Mouse (Mus musculus): Measurements from ENCODE around the gene Dclk1.
A peak's percentile ranks its signal among the peaks of the same experiment; 100 is the strongest.

Gene Dclk1

DNA sequence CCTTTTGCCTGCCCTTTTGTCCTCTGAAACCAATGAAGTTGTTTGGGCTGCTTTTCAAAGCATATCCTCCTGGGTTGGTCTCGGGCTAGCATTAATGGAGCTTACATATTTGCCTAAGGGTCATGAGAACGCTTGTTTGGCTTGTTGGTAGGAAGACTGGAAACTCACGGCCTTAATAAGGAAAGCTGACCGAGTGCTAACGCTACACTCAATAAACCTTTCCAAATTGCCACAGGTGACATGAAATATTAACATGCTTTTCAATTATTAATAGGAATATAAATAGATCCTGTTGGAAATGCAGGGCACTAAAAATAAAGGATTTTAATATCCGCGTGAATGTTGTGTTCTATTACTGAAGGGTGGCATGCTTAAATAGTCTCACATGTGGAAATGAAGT, 257.1 kb downstream of the Dclk1 start:
- no peak for DNase-seq (ENCODE audit: low spot score)

DNA sequence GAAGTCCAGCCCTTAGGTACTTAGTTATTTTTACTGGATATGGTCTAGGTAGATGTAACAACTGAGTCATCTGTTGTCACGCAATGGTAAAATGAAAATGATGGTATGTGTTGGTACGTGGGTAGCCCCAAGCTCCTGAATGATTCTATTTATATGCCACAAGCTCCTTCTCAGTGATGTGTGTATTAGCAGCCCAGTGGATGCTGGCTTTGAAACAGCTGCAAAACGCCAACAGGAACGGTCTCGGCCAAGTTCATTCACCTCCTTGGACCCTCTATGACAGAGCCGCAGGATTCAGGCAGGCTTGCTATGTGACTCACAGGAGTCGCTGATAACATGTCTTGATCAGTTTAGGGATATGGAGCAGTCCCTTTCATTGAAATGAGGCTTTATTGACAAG, 268.0 kb downstream of the Dclk1 start:
- DNase-seq (ENCODE audit: low spot score): no peak

DNA sequence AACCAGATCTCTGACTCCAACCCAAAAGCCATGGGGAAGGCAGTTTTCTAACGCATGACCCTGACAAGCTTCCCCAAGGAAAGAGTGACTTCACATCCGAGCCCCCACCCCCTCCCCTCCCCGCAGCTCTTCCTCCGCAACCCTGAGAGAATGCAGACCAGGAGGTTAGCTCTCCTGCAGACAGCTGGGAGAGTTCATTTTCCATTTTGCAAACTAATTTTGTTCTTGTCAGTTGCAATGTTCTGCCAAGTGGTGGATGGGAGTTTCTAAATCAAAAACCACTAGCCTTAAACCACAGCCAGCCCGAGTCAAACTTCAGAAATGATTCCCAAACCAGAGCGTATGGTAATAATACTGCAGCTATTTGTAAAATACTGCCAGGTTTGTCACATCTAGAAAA, 269.5 kb downstream of the Dclk1 start:
- no peak for DNase-seq (ENCODE audit: low spot score)

DNA sequence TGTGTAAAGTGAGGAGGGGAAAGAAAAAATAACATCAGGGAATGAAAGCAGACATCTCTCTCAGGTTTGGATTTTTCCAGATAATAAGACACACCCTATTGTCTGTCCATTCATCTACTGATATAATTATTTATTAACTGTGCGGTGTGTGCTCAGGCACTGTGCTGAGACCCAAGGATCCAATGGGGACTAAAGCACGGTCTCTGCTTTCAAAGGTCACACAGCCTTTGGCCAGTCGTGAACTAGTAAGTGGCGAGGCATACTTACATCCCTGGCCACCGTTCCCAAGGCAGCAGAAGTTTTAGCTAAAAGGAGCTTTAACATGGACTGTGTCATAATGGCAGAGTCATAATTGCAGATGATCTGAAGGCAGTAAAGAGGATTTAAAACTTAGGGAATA, 273.8 kb downstream of the Dclk1 start:
- DNase-seq (ENCODE audit: low spot score): peak; percentile 16

- no peak for DNase-seq (ENCODE audit: low spot score)
Observed at GRCm38 (mm10) chr3:55517454-55518014, 275.4 kb downstream of the Dclk1 start.

DNA sequence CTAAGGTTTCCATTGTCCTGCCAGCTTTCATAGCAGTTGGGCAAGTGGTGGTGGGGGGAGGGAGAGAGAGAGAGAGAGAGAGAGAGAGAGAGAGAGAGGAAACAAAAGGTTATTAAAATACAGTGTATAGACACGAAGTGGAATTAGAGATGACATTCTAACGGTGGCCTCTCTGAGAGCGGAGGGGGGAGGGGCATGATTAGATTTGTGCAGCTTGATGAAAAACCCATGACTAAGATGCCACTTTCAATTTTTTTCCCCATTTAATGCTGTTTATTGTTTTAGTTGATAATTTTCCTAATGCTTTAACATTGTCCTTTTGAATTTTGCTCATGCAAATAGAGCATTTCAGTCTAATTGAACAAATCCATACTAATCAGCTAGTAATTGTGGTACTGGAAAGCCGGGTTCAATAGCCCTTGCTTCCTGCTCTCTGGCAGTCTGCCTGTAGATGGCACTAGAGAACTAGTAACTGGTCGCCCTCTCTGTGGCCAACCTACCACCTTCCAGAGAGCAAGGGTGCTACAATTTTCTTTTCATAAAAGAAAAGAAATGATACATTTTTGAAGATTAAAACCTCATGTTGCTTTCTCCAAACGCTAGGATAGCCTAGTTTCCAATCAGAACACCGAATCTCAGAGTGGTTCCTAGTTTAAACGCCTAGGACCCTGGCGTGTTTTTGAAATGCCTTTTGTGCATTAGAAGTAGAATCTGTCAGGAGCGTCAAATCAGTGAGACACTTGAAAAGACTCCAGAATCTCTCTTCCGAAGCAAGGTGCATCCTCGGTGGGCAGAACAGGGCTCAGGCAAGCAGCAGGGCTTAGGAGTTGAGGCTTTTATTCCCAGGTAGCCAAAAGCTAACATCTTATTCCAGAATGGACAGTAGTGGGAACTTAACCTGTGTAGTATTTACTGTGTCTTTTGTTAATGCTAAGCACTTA, 278.3 kb downstream of the Dclk1 start:
- peak; percentile 87 for DNase-seq (ENCODE audit: low spot score)

DNA sequence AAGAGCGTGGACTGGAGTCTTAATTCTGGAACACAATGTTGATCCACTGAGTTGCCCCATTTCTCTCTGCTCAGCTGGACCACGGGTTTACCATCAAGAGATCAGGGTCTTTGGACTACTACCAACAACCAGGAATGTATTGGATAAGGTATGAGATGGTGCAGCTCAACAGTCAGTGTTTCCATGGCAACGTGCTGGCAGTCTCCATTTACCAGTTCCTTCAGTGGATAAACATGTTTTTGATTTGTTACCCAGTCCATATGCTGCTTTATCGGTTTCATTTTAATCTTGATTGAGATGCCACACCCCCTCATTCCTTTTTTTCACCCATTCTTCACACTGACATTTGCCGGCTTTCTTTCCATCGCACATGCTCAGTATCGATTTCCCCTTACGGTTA, 279.6 kb downstream of the Dclk1 start:
- DNase-seq (ENCODE audit: low spot score): no peak

- peak; percentile 22 for DNase-seq (ENCODE audit: low spot score)
Observed at GRCm38 (mm10) chr3:55523224-55523623, 281.1 kb downstream of the Dclk1 start.

DNA sequence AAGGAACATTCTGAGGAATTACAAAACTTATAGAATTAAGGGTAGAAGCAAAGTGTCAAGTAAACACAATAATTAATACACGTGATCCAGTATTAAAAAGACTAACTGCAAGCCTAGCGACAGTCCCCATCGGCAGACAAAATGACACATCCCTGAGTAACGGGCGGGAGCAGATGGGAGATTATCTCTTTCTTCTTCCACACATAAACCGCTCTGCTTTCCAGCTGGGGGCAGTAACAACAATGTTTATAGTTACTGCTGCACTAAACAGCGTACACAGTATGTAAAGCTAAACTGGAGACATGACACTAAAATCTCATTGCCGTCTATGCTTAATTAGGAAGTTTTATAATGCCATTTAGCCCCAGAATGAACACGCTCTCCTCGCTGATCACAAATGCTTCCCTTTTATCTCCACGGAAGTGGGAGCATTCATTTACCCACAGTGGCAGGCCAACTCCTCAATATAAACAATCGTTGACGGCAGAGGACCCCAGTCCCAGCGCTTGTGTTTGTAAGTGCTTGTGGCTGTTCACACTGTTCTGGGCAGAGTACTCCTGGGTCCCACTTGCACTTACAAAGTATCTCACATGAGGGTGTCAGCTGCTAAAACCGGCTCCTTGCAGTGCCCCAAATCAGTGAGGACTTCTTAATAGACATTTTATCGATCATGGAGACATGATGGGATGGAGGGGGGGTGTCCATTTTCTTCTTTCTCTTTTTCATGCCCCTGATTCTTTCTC, 281.7 kb downstream of the Dclk1 start:
- DNase-seq (ENCODE audit: low spot score): peak; percentile 32

GRCm38 (mm10) chr3:55524491-55525195, 282.5 kb downstream of the Dclk1 start:
- DNase-seq (ENCODE audit: low spot score): peak; percentile 47

GRCm38 (mm10) chr3:55526470-55526869, 284.3 kb downstream of the Dclk1 start:
- DNase-seq (ENCODE audit: low spot score): no peak

GRCm38 (mm10) chr3:55527566-55527965, 285.4 kb downstream of the Dclk1 start:
- DNase-seq (ENCODE audit: low spot score): no peak

DNA sequence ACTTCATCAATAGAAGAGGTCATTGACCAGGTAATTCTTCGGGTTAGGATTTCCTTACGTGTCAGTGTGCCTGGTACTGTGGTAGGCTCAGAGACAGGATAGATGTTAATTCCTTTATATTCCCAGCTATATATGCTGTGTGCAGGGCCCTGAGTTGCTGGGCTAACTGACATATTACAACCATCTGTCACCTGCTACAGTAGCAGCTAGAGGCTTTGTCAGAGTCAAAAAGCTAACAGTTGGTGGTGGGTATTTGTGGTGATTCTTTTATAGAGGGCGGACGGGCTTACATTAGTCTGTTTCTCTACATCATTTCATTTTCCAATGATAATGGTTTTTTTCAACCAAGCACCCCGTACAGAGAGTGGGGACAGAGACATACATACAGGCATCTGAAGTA, 285.8 kb downstream of the Dclk1 start:
- DNase-seq (ENCODE audit: low spot score): no peak

DNA sequence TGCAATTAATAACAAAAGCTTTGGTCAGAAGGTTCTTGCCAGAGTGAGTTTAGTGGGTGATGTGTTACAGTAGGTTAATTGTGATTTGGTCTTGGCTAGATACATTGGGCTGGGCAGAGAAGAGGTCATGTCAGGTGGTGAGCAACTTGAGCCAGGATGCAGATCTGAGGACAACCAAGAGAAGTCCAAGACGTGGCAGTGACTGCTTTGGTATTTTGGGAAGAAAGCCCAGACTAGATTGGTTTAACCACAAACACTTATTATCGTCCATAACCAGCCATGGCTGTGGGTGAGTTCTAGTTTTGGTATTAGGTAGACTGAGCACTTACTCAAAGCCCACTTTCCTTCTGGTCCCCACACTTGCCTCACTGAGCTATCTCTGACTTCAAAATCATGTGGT, 287.2 kb downstream of the Dclk1 start:
- no peak for DNase-seq (ENCODE audit: low spot score)

DNA sequence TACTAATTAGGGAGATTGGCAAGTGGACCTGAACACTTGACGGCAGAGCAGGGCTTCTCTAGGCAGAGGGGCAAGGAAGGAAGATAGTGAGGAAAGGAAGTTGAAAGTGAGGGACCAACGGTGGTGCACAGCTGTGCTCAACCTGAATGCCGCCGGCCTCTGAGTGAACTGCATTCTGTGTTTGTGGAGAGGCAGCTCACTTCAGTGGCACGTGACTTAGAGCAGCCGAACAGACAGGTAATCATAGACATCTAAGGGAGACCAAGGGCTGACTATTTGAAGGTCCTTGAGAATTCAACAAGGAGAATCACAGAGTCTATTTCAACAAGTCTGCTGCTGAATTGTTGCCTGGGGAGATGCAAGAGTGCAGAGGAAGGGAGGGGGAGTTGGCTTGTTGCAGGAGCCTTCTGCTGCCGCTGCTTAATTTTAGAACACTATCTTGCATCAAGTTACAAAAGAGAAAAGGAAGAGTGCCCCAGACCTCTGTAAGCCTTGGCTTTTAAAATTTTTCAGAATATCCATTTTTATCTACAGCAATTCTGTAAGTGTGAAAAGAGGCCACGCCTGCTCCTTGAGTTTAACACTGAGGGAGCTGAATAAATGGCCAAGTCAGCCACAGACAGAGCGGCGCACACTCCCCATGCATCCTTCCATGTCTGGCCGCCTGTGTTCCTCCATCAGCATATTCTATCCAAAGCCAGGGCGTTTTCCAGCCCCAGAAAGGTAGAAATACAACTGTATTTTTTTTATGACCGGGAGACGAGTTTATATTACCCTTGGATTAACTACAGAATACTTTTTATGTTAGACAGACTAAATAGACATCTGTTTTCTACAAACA, 289.3 kb downstream of the Dclk1 start:
- no peak for DNase-seq (ENCODE audit: low spot score)

DNA sequence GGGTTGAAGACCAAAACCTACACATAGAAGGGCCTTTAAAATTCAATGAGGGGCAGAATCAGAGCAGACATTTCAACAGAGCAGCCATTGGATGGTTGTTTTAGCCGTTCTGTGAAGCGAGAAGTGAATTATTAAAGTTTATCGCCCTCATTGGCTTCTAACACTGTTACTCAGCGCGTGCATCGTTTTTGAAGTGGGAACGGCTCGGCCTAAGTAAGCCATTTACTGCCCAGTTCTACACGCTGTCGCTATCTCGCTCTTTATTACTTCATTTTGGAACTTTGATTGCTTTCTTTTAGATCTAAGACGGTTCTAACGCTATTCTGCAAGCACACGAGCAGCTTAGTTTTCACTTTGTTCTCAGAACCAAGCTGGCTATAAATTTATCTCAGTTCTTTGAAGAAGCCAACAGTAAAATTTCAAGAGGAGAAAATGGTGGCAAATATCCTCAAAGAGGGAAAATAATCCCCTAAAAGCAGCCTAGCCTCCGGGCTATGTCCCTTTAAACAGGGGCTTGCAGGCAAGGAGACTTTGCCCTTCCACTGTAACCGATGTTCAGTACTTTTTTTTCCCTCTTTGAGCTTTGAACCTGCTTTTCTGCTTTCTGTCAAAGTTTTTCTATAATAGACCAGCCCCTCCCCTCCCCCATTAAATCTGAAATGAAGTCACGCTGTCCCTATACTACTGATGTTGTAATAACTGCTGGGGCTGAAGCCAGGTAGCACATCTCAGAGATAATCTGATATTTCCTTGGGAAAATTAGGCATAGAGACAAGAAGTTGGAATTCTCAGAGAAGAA, 290.2 kb downstream of the Dclk1 start:
- DNase-seq (ENCODE audit: low spot score): no peak

GRCm38 (mm10) chr3:55535591-55536200, 293.5 kb downstream of the Dclk1 start:
- no peak for DNase-seq (ENCODE audit: low spot score)

DNA sequence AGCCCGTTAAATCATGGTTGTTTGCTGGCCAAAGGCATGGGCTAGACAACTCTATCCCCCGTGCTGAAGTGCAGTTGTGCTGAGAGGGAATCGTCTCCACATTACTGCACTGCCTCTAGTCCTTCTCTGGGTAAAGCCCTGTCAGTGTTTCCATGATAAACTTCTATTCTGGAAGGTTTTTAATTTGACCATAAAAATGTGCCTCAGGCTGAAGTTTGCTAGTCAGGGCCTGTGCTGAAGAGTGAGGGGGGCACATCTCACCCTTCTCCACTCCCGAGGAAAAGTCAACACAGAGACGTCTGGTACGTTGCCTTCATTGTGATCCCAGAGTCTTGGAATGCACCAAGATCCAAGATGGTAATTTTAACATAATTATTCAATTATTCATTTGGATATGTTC, 294.7 kb downstream of the Dclk1 start:
- no peak for DNase-seq (ENCODE audit: low spot score)

DNA sequence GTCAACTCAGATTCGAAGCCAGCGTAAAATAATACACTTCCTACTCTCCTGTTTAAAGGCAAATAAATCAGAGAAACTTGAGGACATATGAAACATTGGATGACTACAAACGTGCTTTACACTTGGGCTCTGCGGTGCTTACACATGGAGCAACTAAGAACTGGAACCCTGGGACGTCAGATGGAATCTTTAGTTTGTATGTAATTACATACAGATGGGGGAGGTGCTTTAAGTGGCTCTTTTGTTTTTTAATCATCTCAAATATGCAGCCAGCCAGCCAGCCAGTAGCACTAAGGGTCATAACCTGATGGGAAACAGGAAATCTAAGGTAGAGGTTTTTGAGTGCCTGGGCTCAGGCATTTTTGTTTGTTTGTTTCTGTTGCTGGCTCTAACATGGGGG, 295.6 kb downstream of the Dclk1 start:
- DNase-seq (ENCODE audit: low spot score): peak; percentile 13

DNA sequence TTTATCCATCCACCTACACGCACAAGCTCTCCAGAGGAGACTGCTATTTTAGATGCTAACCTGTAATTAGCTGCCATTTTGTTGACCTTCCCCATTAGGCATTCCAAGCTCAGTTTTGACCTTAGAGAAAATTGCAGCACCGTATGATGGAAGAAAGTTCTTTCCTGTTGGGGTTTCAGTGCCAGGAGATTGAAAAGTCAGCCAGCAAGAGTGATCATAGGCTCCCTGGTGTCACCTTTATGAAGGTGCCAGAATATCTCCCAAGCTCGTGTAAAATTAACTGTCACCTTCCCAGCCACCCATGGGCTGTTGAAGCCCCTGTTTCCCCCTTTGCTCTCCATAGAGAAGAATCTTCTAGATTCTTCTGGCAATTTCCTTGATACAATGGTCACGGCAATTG, 297.2 kb downstream of the Dclk1 start:
- DNase-seq (ENCODE audit: low spot score): no peak

All from embryo, embryonic 10 days (tissue).